Mouse (Mus musculus) embryonic facial prominence, embryonic 14.5 days (tissue): Measurements from ENCODE around the gene Smox. TPM values are rescaled to one million over a fixed set of nuclear protein-coding genes. Genes with fewer than 3 reads are reported as not detected.
A peak's percentile ranks its signal among the peaks of the same experiment; 100 is the strongest.

Experiments used
- ATAC-seq: fragments of 200-750 bp; cut with Nextera tagmentation; 2 replicates; pipeline ENCODE4 v1.8.0; 2017; ENCODE audit warnings: low read depth, moderate number of reproducible peaks, moderate TSS enrichment
- DNase-seq: peaks from one replicate; pipeline ENCODE4 v3.0.0-alpha.2; 2015; ENCODE audit warnings: low spot score
- H3K27ac ChIP-seq: fragments of 300-500 bp; sonication (generic); replicated peaks from 2 replicates; pipeline ENCODE4 v1.5.1; 2014; ENCODE audit warnings: low read depth, mild to moderate bottlenecking, low read length, moderate library complexity
- H3K27me3 ChIP-seq: fragments of 300-500 bp; sonication (generic); replicated peaks from 2 replicates; pipeline ENCODE4 v1.6.1; 2014; ENCODE audit warnings: low read length; ENCODE audit not compliant: control insufficient read depth, insufficient read depth
- H3K36me3 ChIP-seq: fragments of 300-500 bp; sonication (generic); 2 replicates; pipeline ENCODE4 v1.6.1; 2014; ENCODE audit warnings: low read length, mixed read lengths; ENCODE audit not compliant: control insufficient read depth, insufficient read depth
- H3K4me1 ChIP-seq: fragments of 300-500 bp; sonication (generic); 2 replicates; pipeline ENCODE4 v1.6.1; 2014; ENCODE audit warnings: antibody characterized with exemption, low read length; ENCODE audit not compliant: control insufficient read depth, insufficient read depth
- H3K4me2 ChIP-seq: fragments of 300-500 bp; sonication (generic); 2 replicates; pipeline ENCODE4 v1.6.1; 2014; ENCODE audit warnings: low read depth, mild to moderate bottlenecking, low read length, moderate library complexity, mixed read lengths
- H3K4me3 ChIP-seq: fragments of 300-500 bp; sonication (generic); 2 replicates; pipeline ENCODE4 v1.5.1; 2014; ENCODE audit warnings: low read depth, mild to moderate bottlenecking, low read length
- H3K9ac ChIP-seq: fragments of 300-500 bp; sonication (generic); 2 replicates; pipeline ENCODE4 v1.6.1; 2014; ENCODE audit warnings: low read depth, mild to moderate bottlenecking, low read length, moderate library complexity, mixed read lengths
- H3K9me3 ChIP-seq: fragments of 300-500 bp; sonication (generic); 2 replicates; pipeline ENCODE4 v1.6.1; 2016; ENCODE audit warnings: low read length; ENCODE audit not compliant: control insufficient read depth
- WGBS: fragments of 180-500 bp; shearing (Covaris S2); extraction: QIAGEN DNeasy Blood & Tissue Kit; methylation state at CpG from one replicate; pipeline ENCODE4 v1.1.7; 2014; 5-methylcytosine and 5-hydroxymethylcytosine counted together
- polyA plus RNA-seq: library from polyadenylated mRNA; unstranded; fragments of >200 nt; fragmentation: Nextera tagmentation; extraction: Ambion mirVana; gene quantifications from 2 replicates; pipeline ENCODE4 v1.2.1, GENCODE M21; 2014

The Smox gene
- polyA plus RNA-seq, 1 experiment from 2014 or later = 28.9 TPM

DNA sequence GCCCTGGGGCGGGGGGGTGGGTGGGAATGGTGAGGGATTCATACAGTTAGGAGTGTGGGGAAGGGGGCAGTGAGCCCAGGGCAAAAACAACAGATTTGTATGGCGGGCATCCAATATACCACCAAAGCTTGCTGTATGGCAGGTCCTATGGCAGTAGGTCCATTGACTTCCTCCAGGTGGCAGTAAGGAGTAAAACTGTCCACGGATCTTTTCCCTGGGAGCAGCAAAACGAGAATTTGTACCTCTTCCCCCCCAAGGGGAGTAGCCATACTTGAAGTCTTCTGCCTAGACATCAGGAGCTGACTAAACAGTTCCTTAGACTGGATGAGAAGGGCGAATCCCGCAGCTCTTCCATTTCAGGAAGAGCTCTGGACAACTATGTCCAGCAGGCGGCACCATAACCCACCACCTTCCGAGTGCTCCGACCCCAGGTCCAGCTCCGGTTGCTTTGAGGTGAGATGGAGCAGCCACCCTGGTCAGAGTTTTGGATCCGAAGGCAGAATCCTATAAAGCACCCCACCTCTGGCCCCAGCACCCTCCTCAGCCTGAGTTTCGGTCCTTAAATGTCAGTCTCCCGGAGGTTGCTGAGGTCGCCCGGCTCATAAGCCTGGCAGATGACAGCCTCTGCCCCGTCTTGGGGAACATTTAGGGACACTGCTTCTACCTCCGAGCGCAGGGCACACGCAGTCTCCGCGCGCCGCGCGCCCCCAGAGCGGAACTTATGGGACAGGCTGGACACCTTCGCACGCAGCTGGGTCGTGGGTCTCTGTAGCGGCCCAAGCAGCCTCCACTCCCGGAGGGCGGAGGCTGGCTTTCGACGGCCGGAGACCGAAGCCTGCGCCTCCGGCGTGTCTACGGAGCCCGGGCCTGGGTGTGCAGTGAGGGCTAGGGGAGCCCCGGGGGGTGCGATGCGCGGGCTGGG, 54.4 kb downstream of the Smox start:
- 2% methylated on average over 44 of the region's 45 CpGs for WGBS
- peak; percentile 41 for ATAC-seq
- peak; percentile 62 for DNase-seq
- peak overlapping the region; percentile 75 for H3K4me2 ChIP-seq
- no peaks in the 10 kb centered on the region for H3K9me3 ChIP-seq
- H3K9ac ChIP-seq = peak overlapping the region; percentile 52
- H3K27ac ChIP-seq = no peak overlapping the region
- peaks cover 40% of the 10 kb centered on the region for H3K27me3 ChIP-seq
- no peaks in the 10 kb centered on the region for H3K36me3 ChIP-seq
- H3K4me1 ChIP-seq = peaks cover 5% of the 10 kb centered on the region
- peak overlapping the region; percentile 41 for H3K4me3 ChIP-seq

DNA sequence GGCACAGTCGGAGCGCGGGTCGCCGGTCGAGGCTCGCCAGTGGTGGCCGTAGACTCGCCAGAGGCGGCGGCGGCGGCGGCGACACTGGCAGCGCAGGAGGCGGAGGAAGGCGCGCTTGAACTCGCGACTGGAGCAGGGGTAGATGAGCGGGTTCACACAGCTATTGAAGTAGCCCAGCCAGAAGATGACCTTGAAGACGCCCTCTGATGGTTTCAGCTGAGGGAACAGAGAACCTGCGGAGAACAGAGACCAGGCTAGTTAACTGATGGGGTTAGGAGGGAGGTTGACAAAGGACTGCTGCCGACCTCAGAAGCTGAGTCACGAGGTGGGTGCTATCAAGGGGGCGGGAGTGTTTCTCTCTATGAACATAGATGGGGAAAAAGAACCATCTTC, 55.0 kb downstream of the Smox start:
- DNase-seq = no peak
- Histone ChIP-seq H3K4me2 (peak overlapping the region; percentile 75), H3K4me3 (peak overlapping the region; percentile 41), H3K36me3 (no peaks in the 10 kb centered on the region), H3K9me3 (no peaks in the 10 kb centered on the region), H3K4me1 (peaks cover 5% of the 10 kb centered on the region), H3K9ac (peak overlapping the region; percentile 52), H3K27ac (no peak overlapping the region), H3K27me3 (peaks cover 40% of the 10 kb centered on the region)
- no peak for ATAC-seq
- WGBS = 1% methylated on average over 16 of the region's 27 CpGs

DNA sequence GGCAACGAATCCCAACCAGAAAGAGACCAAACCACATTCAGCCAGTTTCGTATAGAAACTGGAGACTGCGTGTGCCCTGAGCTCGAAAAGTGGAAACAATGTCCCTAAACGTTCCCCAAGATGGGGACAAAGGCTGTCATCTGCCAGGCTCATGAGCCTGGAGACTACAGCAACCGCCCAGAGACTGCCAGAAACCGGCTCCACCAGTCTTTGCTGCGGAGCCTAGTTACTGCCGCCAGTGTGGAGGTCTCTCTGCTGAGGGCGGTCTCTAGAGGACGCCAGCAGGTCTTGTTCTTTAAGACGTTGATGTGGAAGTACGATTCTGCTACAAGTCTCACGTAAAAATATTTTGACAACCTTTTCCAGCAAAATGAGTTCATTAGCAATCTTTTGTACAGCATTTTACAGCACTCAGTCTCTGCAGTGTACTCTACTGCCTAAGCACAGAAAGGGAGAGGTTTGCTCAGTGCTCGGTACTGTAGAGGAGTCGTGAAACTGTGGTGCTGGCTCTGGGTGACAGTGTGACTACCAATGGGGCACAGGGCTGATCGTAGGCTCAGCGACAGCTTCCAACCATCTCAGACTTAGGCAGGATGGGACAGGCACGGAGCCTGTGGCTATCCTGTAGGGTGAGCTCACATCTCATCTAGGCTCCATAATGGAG, 55.6 kb downstream of the Smox start:
- Histone ChIP-seq H3K4me1 (peaks cover 5% of the 10 kb centered on the region), H3K4me3 (peak overlapping the region; percentile 41), H3K9me3 (no peaks in the 10 kb centered on the region), H3K36me3 (no peaks in the 10 kb centered on the region), H3K27ac (no peak overlapping the region), H3K27me3 (peaks cover 40% of the 10 kb centered on the region), H3K9ac (no peak overlapping the region), H3K4me2 (peak overlapping the region; percentile 75)
- WGBS = 10% methylated on average over 19 of the region's 19 CpGs
- ATAC-seq (peak; percentile 70), DNase-seq (peak; percentile 81)

DNA sequence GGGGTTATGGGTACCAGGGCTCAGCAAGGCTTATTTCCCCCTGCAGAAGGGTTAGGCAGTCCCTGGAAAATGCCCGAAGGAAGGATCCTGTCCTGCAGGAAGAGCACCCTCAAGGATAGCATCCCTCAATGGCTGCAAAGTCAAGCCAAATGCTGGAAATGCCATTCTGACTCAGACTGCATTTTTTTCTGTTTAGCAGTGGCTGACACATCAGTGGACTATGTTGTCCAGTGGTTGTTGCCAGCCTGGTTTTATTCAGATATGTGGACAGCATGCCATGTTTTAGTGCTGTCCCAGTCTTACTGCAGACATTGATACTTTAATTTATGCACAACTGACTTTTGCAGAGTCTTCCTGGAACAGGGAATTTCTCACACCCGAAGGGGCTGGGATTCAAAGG, 57.0 kb downstream of the Smox start:
- 71% methylated on average over 2 of the region's 2 CpGs for WGBS
- ATAC-seq = no peak
- H3K4me2 ChIP-seq = no peak overlapping the region

DNA sequence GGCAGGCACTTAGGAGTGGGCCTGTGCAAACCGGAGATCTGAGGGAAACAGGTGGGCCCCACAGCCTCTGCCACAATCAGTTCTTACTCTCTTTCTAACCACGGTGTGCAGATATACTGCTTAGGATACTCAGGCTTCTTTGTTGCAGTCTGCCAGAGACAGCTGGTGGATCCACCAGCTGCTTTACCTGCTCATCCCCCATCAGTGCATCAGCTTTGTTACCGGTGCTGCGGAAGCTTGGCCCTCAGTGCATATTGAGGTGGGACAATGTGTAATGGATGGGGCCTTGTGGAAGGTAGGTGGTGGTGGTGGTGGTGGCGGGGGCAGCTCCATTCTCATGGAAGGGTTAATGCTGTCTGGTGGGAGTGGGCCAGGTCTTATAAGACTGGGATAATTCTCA, 57.8 kb downstream of the Smox start:
- Histone ChIP-seq H3K4me3 (no peak overlapping the region), H3K36me3 (no peaks in the 10 kb centered on the region), H3K9me3 (no peaks in the 10 kb centered on the region), H3K4me1 (peaks cover 5% of the 10 kb centered on the region), H3K9ac (no peak overlapping the region), H3K4me2 (no peak overlapping the region), H3K27ac (no peak overlapping the region), H3K27me3 (peaks cover 44% of the 10 kb centered on the region)
- DNase-seq = no peak
- ATAC-seq = no peak
- WGBS = 85% methylated on average over 5 of the region's 5 CpGs

More for the DNA sequence above, 57.0 kb downstream of the Smox start:
- Histone ChIP-seq H3K27me3 (peaks cover 44% of the 10 kb centered on the region), H3K9ac (no peak overlapping the region), H3K36me3 (no peaks in the 10 kb centered on the region), H3K27ac (no peak overlapping the region), H3K4me1 (peaks cover 5% of the 10 kb centered on the region), H3K4me3 (no peak overlapping the region), H3K9me3 (no peaks in the 10 kb centered on the region)
- no peak for DNase-seq

DNA sequence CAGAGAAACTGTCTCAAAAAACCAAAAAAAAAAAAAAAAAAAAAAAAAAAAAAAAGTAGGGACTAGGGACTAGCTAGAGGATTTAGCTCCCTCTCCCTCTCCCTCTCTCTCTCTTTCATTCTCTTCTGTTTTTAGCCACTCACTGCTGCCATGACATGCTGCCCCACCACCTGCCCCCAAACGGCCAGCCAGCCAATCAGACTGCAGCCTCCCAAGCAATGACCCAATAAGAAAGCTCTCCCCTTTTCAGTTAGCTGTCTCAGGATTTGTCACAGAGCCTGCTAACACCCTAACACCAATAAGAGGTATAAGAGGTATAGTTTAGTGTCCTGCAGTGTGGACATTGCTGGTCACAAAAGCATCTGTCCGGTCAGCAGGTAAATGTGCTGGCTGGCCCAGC, 59.2 kb downstream of the Smox start:
- H3K27ac ChIP-seq = no peak overlapping the region
- H3K9me3 ChIP-seq = no peaks in the 10 kb centered on the region
- no peaks in the 10 kb centered on the region for H3K36me3 ChIP-seq
- H3K4me1 ChIP-seq = peaks cover 5% of the 10 kb centered on the region
- no peak overlapping the region for H3K4me3 ChIP-seq
- ATAC-seq = no peak
- no peak for DNase-seq
- no peak overlapping the region for H3K9ac ChIP-seq
- H3K27me3 ChIP-seq = peaks cover 42% of the 10 kb centered on the region
- WGBS = 70% methylated on average over 2 of the region's 2 CpGs
- no peak overlapping the region for H3K4me2 ChIP-seq

DNA sequence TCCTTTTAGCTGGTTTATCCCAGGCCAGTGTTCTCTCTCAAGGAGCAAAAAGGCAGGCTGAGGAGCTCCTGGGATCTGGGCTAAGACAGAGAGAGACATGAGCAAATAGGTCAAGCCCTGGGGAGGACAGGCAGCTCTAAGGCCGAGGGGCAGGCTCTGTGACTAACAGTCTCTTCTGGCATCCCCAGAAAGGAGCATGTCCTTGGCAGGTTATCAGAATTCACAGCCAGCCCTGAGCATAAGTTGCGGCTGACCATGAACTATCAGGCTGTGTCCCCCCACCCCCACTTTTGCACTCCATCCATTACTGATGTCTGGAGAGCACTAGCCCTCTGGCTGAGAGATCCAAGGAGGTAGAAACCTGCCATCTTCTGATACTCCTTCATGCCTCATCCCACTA, 59.6 kb downstream of the Smox start:
- H3K9me3 ChIP-seq = no peaks in the 10 kb centered on the region
- H3K4me1 ChIP-seq = peaks cover 3% of the 10 kb centered on the region
- DNase-seq = no peak
- peaks cover 38% of the 10 kb centered on the region for H3K27me3 ChIP-seq
- no peak overlapping the region for H3K4me2 ChIP-seq
- no peak overlapping the region for H3K27ac ChIP-seq
- ATAC-seq = no peak
- WGBS = 100% methylated on average over 1 of the region's 2 CpGs
- no peak overlapping the region for H3K4me3 ChIP-seq
- H3K9ac ChIP-seq = no peak overlapping the region
- H3K36me3 ChIP-seq = no peaks in the 10 kb centered on the region

DNA sequence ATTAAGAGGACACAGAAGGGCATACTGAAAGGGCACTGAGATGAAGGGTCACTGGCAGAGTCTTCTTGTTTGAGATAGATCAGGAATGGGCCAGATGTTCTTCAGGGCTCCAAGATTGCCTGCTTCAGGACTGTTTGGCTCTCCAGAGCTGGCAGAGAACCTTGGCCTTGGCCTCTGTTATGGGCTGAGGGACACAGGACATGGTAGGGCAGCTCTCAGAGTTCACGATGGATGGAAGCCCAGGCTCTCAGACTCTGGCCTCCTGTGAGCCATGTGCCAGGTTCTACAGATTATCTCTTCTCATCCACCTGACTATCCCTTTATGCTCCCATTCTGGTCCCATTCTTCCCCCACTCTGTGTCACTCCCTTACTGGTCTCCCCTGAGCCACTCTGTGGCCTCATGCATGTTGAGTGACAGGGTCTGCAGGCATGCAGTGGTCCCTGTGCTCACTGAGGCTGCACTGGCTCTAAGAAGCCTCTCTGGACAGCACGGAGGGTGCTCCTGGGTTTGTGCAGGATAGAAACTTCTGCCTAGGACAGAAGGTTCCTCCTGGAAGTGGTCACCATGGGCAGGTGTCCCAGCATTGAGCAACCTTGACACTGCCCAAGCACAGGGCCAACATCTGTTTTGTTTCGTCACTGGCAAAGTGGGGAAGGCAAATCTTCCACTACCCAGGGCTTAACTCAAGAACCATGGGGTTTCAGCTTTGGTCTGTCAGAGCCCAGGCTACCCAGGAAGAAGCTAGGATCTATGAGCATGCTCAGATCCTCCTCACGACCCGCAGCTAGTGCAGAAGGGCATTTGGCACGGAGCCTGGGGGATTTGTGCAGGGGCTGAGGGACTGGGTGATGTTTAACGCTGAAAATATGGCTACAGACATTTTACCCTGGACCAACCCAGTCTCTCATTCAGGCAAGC, 60.7 kb downstream of the Smox start:
- peaks cover 27% of the 10 kb centered on the region for H3K27me3 ChIP-seq
- 55% methylated on average over 7 of the region's 7 CpGs for WGBS
- no peak overlapping the region for H3K27ac ChIP-seq
- no peak overlapping the region for H3K4me2 ChIP-seq
- H3K9me3 ChIP-seq = no peaks in the 10 kb centered on the region
- H3K4me3 ChIP-seq = no peak overlapping the region
- ATAC-seq = no peak
- DNase-seq = no peak
- H3K36me3 ChIP-seq = no peaks in the 10 kb centered on the region
- H3K9ac ChIP-seq = no peak overlapping the region
- no peaks in the 10 kb centered on the region for H3K4me1 ChIP-seq
